Mouse (Mus musculus) midbrain, embryonic 16.5 days (tissue): ENCODE measurements at regions not wholly inside any gene's neighbourhood (a gene's known extent, or its start where the extent isn't known, plus 50 kb on each side); places are given as distances from the start of the nearest gene placed in this dataset.
"Not testable (repeated sequence)": the region's sequence is repeated elsewhere in the genome, so short reads cannot be mapped to it uniquely, and the experiment has no call there.

Experiments used
- ATAC-seq: fragments of 200-750 bp; cut with Nextera tagmentation; 2 replicates; pipeline ENCODE4 v1.8.0; 2017; ENCODE audit warnings: moderate TSS enrichment
- H3K27ac ChIP-seq: fragments of 300-500 bp; sonication (generic); 2 replicates; pipeline ENCODE4 v1.5.1; 2014; ENCODE audit warnings: mild to moderate bottlenecking, low read length, mixed read lengths
- H3K27me3 ChIP-seq: fragments of 300-500 bp; sonication (generic); 2 replicates; pipeline ENCODE4 v1.6.1; 2014; ENCODE audit warnings: low read depth, low read length, mixed read lengths; ENCODE audit not compliant: control insufficient read depth, insufficient read depth
- H3K36me3 ChIP-seq: fragments of 300-500 bp; sonication (generic); 2 replicates; pipeline ENCODE4 v1.6.1; 2014; ENCODE audit warnings: mild to moderate bottlenecking, low read length, moderate library complexity, mixed read lengths; ENCODE audit not compliant: control insufficient read depth, insufficient read depth
- H3K4me1 ChIP-seq: fragments of 300-500 bp; sonication (generic); 2 replicates; pipeline ENCODE4 v1.6.1; 2014; ENCODE audit warnings: mild to moderate bottlenecking, low read length, mixed read lengths; ENCODE audit not compliant: control insufficient read depth, insufficient read depth
- H3K4me2 ChIP-seq: fragments of 300-500 bp; sonication (generic); 2 replicates; pipeline ENCODE4 v1.6.1; 2014; ENCODE audit warnings: mild to moderate bottlenecking, low read length, mixed read lengths
- H3K4me3 ChIP-seq: fragments of 300-500 bp; sonication (generic); 2 replicates; pipeline ENCODE4 v1.5.1; 2014; ENCODE audit warnings: low read depth, mild to moderate bottlenecking, low read length, moderate library complexity, mixed read lengths
- H3K9ac ChIP-seq: fragments of 300-500 bp; sonication (generic); 2 replicates; pipeline ENCODE4 v1.6.1; 2014; ENCODE audit warnings: low read depth, low read length, mixed read lengths
- H3K9me3 ChIP-seq: fragments of 300-500 bp; sonication (generic); replicated peaks from 2 replicates; pipeline ENCODE4 v1.6.1; 2014; ENCODE audit warnings: mild to moderate bottlenecking, low read length, mixed read lengths; ENCODE audit not compliant: control insufficient read depth, poor library complexity, severe bottlenecking
- WGBS: fragments of 180-500 bp; shearing (Covaris S2); extraction: QIAGEN DNeasy Blood & Tissue Kit; methylation state at CpG from one replicate; pipeline ENCODE4 v1.1.7; 2014; 5-methylcytosine and 5-hydroxymethylcytosine counted together

GRCm38 (mm10) chr14:48583516-48583915 lies 90.1 kb downstream of the Otx2 start:
- Histone ChIP-seq H3K36me3 (no peaks in the 10 kb centered on the region), H3K4me3 (no peak overlapping the region), H3K4me1 (peaks cover 2% of the 10 kb centered on the region; the same call in 1 of the 2 replicates), H3K9me3 (no peaks in the 10 kb centered on the region), H3K27me3 (no peaks in the 10 kb centered on the region), H3K9ac (no peak overlapping the region), H3K27ac (no peak overlapping the region), H3K4me2 (no peak overlapping the region)
- 88% methylated on average over 3 of the region's 3 CpGs for WGBS
- no peak for ATAC-seq

- H3K4me3 ChIP-seq = no peak overlapping the region
- H3K4me2 ChIP-seq = no peak overlapping the region
- no peak overlapping the region for H3K27ac ChIP-seq
- no peaks in the 10 kb centered on the region for H3K27me3 ChIP-seq
- no peaks in the 10 kb centered on the region for H3K9me3 ChIP-seq
- ATAC-seq = no peak
- peaks cover 2% of the 10 kb centered on the region; the same call in 1 of the 2 replicates for H3K4me1 ChIP-seq
- no peaks in the 10 kb centered on the region for H3K36me3 ChIP-seq
- WGBS = 86% methylated on average over 1 of the region's 1 CpGs
- no peak overlapping the region for H3K9ac ChIP-seq
These were observed 91.5 kb downstream of the Otx2 start for GRCm38 (mm10) chr14:48582080-48582479.

GRCm38 (mm10) chr14:48581308-48581707 lies 92.3 kb downstream of the Otx2 start:
- H3K9ac ChIP-seq, H3K27ac ChIP-seq, H3K9me3 ChIP-seq, H3K4me1 ChIP-seq, H3K36me3 ChIP-seq, H3K4me2 ChIP-seq, H3K27me3 ChIP-seq, H3K4me3 ChIP-seq, ATAC-seq: not testable (repeated sequence)
- 16% methylated on average over 2 of the region's 2 CpGs for WGBS

GRCm38 (mm10) chr14:48580396-48580795 lies 93.2 kb downstream of the Otx2 start:
- WGBS = 11% methylated on average over 9 of the region's 9 CpGs
- H3K36me3 ChIP-seq = no peaks in the 10 kb centered on the region
- no peak overlapping the region for H3K9ac ChIP-seq
- ATAC-seq = no peak
- no peaks in the 10 kb centered on the region for H3K27me3 ChIP-seq
- H3K27ac ChIP-seq = no peak overlapping the region
- H3K4me2 ChIP-seq = no peak overlapping the region
- peaks cover 2% of the 10 kb centered on the region; the same call in 1 of the 2 replicates for H3K4me1 ChIP-seq
- no peak overlapping the region for H3K4me3 ChIP-seq
- no peaks in the 10 kb centered on the region for H3K9me3 ChIP-seq

GRCm38 (mm10) chr14:48579985-48580384 lies 93.6 kb downstream of the Otx2 start:
- Histone ChIP-seq H3K9me3 (no peaks in the 10 kb centered on the region), H3K4me1 (peaks cover 2% of the 10 kb centered on the region; the same call in 1 of the 2 replicates), H3K9ac (no peak overlapping the region), H3K4me3 (no peak overlapping the region), H3K27me3 (no peaks in the 10 kb centered on the region), H3K4me2 (no peak overlapping the region), H3K36me3 (no peaks in the 10 kb centered on the region), H3K27ac (no peak overlapping the region)
- 79% methylated on average over 5 of the region's 5 CpGs for WGBS
- no peak for ATAC-seq
